Mouse (Mus musculus) mouse trophoblast stem cell (cell line): ENCODE results near the gene Tsga10ip.
"Not testable (repeated sequence)": the region's sequence is repeated elsewhere in the genome, so short reads cannot be mapped to it uniquely, and the experiment has no call there.

Experiments
- in situ Hi-C, 2 experiments: fragments of 300-500 bp; cut with MseI, MboI; formaldehyde crosslinking; loops; 2 replicates in 1 of 2; 3 replicates in 1 of 2; pipeline ENCODE4 v1.15.1; 2025

Gene Tsga10ip

GRCm38 (mm10) chr19:5389647-5390046, 12.7 kb downstream of the Tsga10ip start:
- in situ Hi-C loops: no loop called here

- in situ Hi-C loops: no loop called here
Observed at GRCm38 (mm10) chr19:5388588-5389242, 13.6 kb downstream of the Tsga10ip start, which contains the start of gene Sart1. Gene Sart1, minus strand, starts transcription at chr19:5388703.

- in situ Hi-C loops: no loop called here
Observed at GRCm38 (mm10) chr19:5388011-5388441, 14.3 kb downstream of the Tsga10ip start.

GRCm38 (mm10) chr19:5384715-5385114, 17.6 kb downstream of the Tsga10ip start:
- in situ Hi-C loops: no loop called here

- in situ Hi-C loops: no loop called here
Observed at GRCm38 (mm10) chr19:5383326-5383725, 19.0 kb downstream of the Tsga10ip start.

GRCm38 (mm10) chr19:5377446-5377845, 24.9 kb downstream of the Tsga10ip start:
- in situ Hi-C loops: no loop called here

- in situ Hi-C loops: no loop called here
Observed at GRCm38 (mm10) chr19:5374748-5375147, 27.6 kb downstream of the Tsga10ip start.

GRCm38 (mm10) chr19:5374177-5374576, 28.1 kb downstream of the Tsga10ip start:
- in situ Hi-C loops: no loop called here

- in situ Hi-C loops: no loop called here
Observed at GRCm38 (mm10) chr19:5372724-5373123, 29.6 kb downstream of the Tsga10ip start.

- in situ Hi-C loops: no loop called here
Observed at GRCm38 (mm10) chr19:5370932-5371331, 31.4 kb downstream of the Tsga10ip start.

- in situ Hi-C loops: no loop called here
Observed at GRCm38 (mm10) chr19:5367455-5367854, 34.9 kb downstream of the Tsga10ip start.

- in situ Hi-C loops: no loop called here
Observed at GRCm38 (mm10) chr19:5367053-5367359, 35.3 kb downstream of the Tsga10ip start, which contains the start of gene Banf1. Gene Banf1, minus strand, starts transcription at chr19:5367168.

- in situ Hi-C loops: no loop called here
Observed at GRCm38 (mm10) chr19:5366175-5367052, 35.9 kb downstream of the Tsga10ip start, which contains the start of gene Eif1ad. Gene Eif1ad, plus strand, starts transcription at chr19:5366741.

- in situ Hi-C loops: no loop called here
Observed at GRCm38 (mm10) chr19:5365751-5366150, 36.6 kb downstream of the Tsga10ip start.

GRCm38 (mm10) chr19:5364124-5364523, 38.2 kb downstream of the Tsga10ip start:
- in situ Hi-C loops: no loop called here

GRCm38 (mm10) chr19:5362186-5362585, 40.1 kb downstream of the Tsga10ip start:
- in situ Hi-C loops: no loop called here

GRCm38 (mm10) chr19:5356080-5356479, 46.2 kb downstream of the Tsga10ip start:
- in situ Hi-C loops: no loop called here

- in situ Hi-C loops: no loop called here
Observed at GRCm38 (mm10) chr19:5353609-5354008, 48.7 kb downstream of the Tsga10ip start.

- in situ Hi-C loops: not testable (repeated sequence)
Observed at GRCm38 (mm10) chr19:5349502-5349873, 52.8 kb downstream of the Tsga10ip start, which contains the start of gene Cst6. Gene Cst6, minus strand, starts transcription at chr19:5349574.

GRCm38 (mm10) chr19:5348526-5349501, 53.5 kb downstream of the Tsga10ip start:
- in situ Hi-C loops: no loop called here

GRCm38 (mm10) chr19:5348064-5348463, 54.3 kb downstream of the Tsga10ip start:
- in situ Hi-C loops: no loop called here
